ENCODE assay signal across 22 mouse cellular contexts in the genomic region with DNA sequence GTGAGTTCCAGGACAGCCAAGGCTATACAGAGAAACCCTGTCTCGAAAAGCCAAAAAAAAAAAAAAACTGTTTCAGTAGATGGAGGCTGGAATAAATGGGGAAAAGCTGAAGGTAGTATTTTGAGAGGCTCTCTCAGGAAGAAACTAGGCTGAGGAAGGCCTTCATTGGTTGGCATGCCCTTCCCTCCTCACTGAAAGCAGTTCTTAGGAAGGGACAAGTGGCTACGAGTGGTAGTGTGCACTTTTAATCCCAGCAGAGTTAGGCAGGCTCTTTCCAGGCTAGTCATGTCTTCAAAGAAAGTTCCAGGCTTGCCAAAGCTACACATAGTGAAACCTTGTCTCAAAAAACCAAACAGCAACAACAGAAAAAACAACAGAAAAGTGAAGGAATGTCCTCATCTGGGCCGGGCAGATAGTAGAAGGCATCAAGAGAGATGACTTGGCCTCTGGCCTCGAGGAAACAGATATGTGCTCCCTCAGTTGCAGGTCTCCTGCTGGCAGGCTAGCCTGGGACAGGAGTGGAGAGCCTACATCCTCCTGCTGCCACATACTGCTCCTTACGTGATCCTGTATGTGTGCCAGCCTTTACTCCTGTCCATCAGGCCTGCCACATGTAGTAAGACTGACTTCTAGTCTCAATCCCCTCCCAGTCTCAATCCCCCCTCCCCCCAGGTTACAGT. TPM values are rescaled to one million over a fixed set of nuclear protein-coding genes. Genes with fewer than 3 reads are reported as not detected.
DNase-seq lines count a peak whose midpoint lies in the region; ATAC-seq and TF ChIP-seq lines count a peak whose summit lies in the region.
"Had no signal": no experiment of that assay in that cellular context is flagged by ENCODE, and none has a peak within 500 bp of the region (broad histone marks: within the 10 kb centered on the region; RNA-seq: fewer than 3 reads in every experiment).

No protein-coding gene starts in this region.

- WGBS in liver, embryonic 12.5 days (ENCODE audit: insufficient replicate concordance), result 55% methylated on average over 5 of the region's 5 CpGs
- WGBS in liver, postnatal 0 days (ENCODE audit: insufficient replicate concordance), result 67% methylated on average over 5 of the region's 5 CpGs
- 47% methylated on average over 5 of the region's 5 CpGs for whole genome bisulfite sequencing in liver, embryonic 13.5 days (ENCODE audit: insufficient replicate concordance)
- WGBS in lung, postnatal 0 days, result 57% methylated on average over 5 of the region's 5 CpGs

- H3K4me1 ChIP-seq in liver, embryonic 12.5 days, result peaks cover 36% of the 10 kb centered on the region
- H3K4me1 ChIP-seq in liver, postnatal 0 days (ENCODE audit: insufficient read depth), result peaks cover 6% of the 10 kb centered on the region; the same call in 1 of the 2 replicates
- peaks cover 24% of the 10 kb centered on the region for H3K4me1 ChIP-seq in liver, embryonic 13.5 days (replicated peaks)
- no peaks in the 10 kb centered on the region; the same call in 1 of the 2 replicates for H3K4me1 ChIP-seq in lung, postnatal 0 days (ENCODE audit: insufficient read depth, low read depth, low read length)
- H3K4me1 ChIP-seq: embryonic facial prominence, embryonic 15.5 days had no signal

- H3K9ac ChIP-seq in liver, embryonic 12.5 days, result no peak overlapping the region
- no peak overlapping the region for H3K9ac ChIP-seq in liver, postnatal 0 days (replicated peaks)
- H3K9ac ChIP-seq in liver, embryonic 13.5 days, result no peak overlapping the region
- no peak overlapping the region for H3K9ac ChIP-seq in lung, postnatal 0 days (replicated peaks; ENCODE audit: low read depth)
- H3K9ac ChIP-seq: embryonic facial prominence, embryonic 15.5 days; hindbrain, embryonic 13.5 days had no signal

- no peaks in the 10 kb centered on the region for H3K9me3 ChIP-seq in liver, embryonic 12.5 days (replicated peaks)
- H3K9me3 ChIP-seq in liver, postnatal 0 days (ENCODE audit: low read length), result no peaks in the 10 kb centered on the region
- no peaks in the 10 kb centered on the region for H3K9me3 ChIP-seq in liver, embryonic 13.5 days (replicated peaks)
- H3K9me3 ChIP-seq in lung, postnatal 0 days (ENCODE audit: low read length), result no peaks in the 10 kb centered on the region
- H3K9me3 ChIP-seq: embryonic facial prominence, embryonic 15.5 days; forebrain, embryonic 10.5 days; hindbrain, embryonic 13.5 days had no signal

- H3K36me3 ChIP-seq in liver, embryonic 12.5 days, result peaks cover 14% of the 10 kb centered on the region
- H3K36me3 ChIP-seq in liver, postnatal 0 days (replicated peaks; ENCODE audit: insufficient read depth, low read length), result no peaks in the 10 kb centered on the region
- peaks cover 4% of the 10 kb centered on the region; the same call in 1 of the 2 replicates for H3K36me3 ChIP-seq in liver, embryonic 13.5 days
- no peaks in the 10 kb centered on the region for H3K36me3 ChIP-seq in lung, postnatal 0 days (ENCODE audit: insufficient read depth, low read length)

- H3K4me2 ChIP-seq in liver, embryonic 12.5 days, result no peak overlapping the region
- H3K4me2 ChIP-seq in liver, postnatal 0 days (ENCODE audit: low read depth, low read length), result no peak overlapping the region
- H3K4me2 ChIP-seq in liver, embryonic 13.5 days, result no peak overlapping the region
- H3K4me2 ChIP-seq in lung, postnatal 0 days (replicated peaks; ENCODE audit: low read depth, low read length), result no peak overlapping the region
- H3K4me2 ChIP-seq: embryonic facial prominence, embryonic 15.5 days; hindbrain, embryonic 13.5 days had no signal

- no peak overlapping the region for H3K4me3 ChIP-seq in liver, embryonic 12.5 days
- H3K4me3 ChIP-seq in liver, postnatal 0 days (ENCODE audit: low read depth, low read length), result no peak overlapping the region
- no peak overlapping the region for H3K4me3 ChIP-seq in liver, embryonic 13.5 days (replicated peaks)
- H3K4me3 ChIP-seq in lung, postnatal 0 days (ENCODE audit: low read depth, low read length), result no peak overlapping the region
- H3K4me3 ChIP-seq: embryonic facial prominence, embryonic 15.5 days; erythroblast, embryonic 14.5 days; forebrain, embryonic 10.5 days; hindbrain, embryonic 13.5 days had no signal

- H3K27ac ChIP-seq in liver, embryonic 12.5 days, result no peak overlapping the region
- H3K27ac ChIP-seq in liver, postnatal 0 days (ENCODE audit: low read depth), result no peak overlapping the region
- no peak overlapping the region for H3K27ac ChIP-seq in liver, embryonic 13.5 days
- H3K27ac ChIP-seq in lung, postnatal 0 days (ENCODE audit: low read length), result 0 out of 2 replicates have a peak overlapping the region, but pooled peaks have one; percentile 23
- H3K27ac ChIP-seq: embryonic facial prominence, embryonic 15.5 days; forebrain, embryonic 10.5 days; hindbrain, embryonic 13.5 days had no signal

- peak; percentile 55 for ATAC-seq in liver, embryonic 12.5 days
- no peak for ATAC-seq in liver, postnatal 0 days
- ATAC-seq in liver, embryonic 13.5 days (ENCODE audit: low read depth), result no peak
- ATAC-seq in lung, postnatal 0 days, result peak; percentile 59
- ATAC-seq: activated CD4-positive, CD25-positive, alpha-beta regulatory T cell, adult 4 months; forebrain, embryonic 14.5 days; Patski had no signal

- no peak for TF ChIP-seq EP300 in liver, postnatal 0 days (IDR thresholded peaks at IDR 0.05; ENCODE audit: low read depth)
- TF ChIP-seq EP300 in lung, postnatal 0 days (IDR thresholded peaks at IDR 0.05), result no peak

- TF ChIP-seq CTCF in liver, postnatal 0 days (IDR thresholded peaks at IDR 0.05; ENCODE audit: low read depth), result no peak
- no peak for TF ChIP-seq CTCF in lung, postnatal 0 days (IDR thresholded peaks at IDR 0.05)

- H3K27me3 ChIP-seq in liver, embryonic 12.5 days (replicated peaks), result no peaks in the 10 kb centered on the region
- H3K27me3 ChIP-seq in liver, postnatal 0 days (ENCODE audit: insufficient read depth, low read length), result no peaks in the 10 kb centered on the region
- H3K27me3 ChIP-seq in liver, embryonic 13.5 days, result no peaks in the 10 kb centered on the region
- no peaks in the 10 kb centered on the region for H3K27me3 ChIP-seq in lung, postnatal 0 days (replicated peaks; ENCODE audit: insufficient read depth, low read length)
- H3K27me3 ChIP-seq: CH12.LX; embryonic facial prominence, embryonic 15.5 days; hindbrain, embryonic 13.5 days; Patski had no signal

- DNase-seq in liver, postnatal 0 days, result no peak
- peak; percentile 16 for DNase-seq in liver, embryonic 13.5 days
- peak; percentile 74 for DNase-seq in lung, postnatal 0 days (ENCODE audit: low spot score)
- peak; percentile 70 for DNase-seq in lung, postnatal 36 days
- no peak for DNase-seq in layer of hippocampus, postnatal 25 days (ENCODE audit: extremely low spot score in 1 of 2, low spot score in 1 of 2)
- no peak for DNase-seq in spleen, postnatal 36 days (ENCODE audit: low spot score in 2 of 2)
- DNase-seq: adrenal gland, postnatal 14 days; cerebellum, adult 11-12 months; cerebellum, adult 9-10 months; cerebellum, postnatal 36 days; gastrocnemius, postnatal 36 days; heart, adult 11 months; heart, postnatal 14 days had no signal

RNA-seq across cellular contexts. Expression of a gene that starts 8.3 kb away (rescaled TPM):
- 31.9 and 34.6 TPM in 2 replicates for polyA plus RNA-seq in liver, embryonic 12.5 days (2016; fragmentation: Nextera tagmentation; extraction: Ambion mirVana)
- polyA plus RNA-seq in liver, postnatal 0 days (2015; fragmentation: Nextera tagmentation; extraction: Ambion mirVana), result 15.1 and 16.3 TPM in 2 replicates
- 30.3 and 31.9 TPM in 2 replicates for polyA plus RNA-seq in liver, embryonic 13.5 days (2015; fragmentation: Nextera tagmentation; extraction: Ambion mirVana)
- polyA plus RNA-seq in lung, postnatal 0 days (2015; fragmentation: Nextera tagmentation; extraction: Ambion mirVana), result 21.1 and 23.4 TPM in 2 replicates
- 10 to 100 TPM; 55.1 to 56.1 TPM for total RNA-seq in layer of hippocampus, postnatal 25 days (2021)

Comparison
In these comparisons a context has a peak if more than half of its experiments do, and no peak if none do; other contexts are left out.
1. ATAC-seq: peak in liver, embryonic 12.5 days (single experiment) and lung, postnatal 0 days (single experiment); none in liver, postnatal 0 days (single experiment) and liver, embryonic 13.5 days (single experiment).
2. DNase-seq: peak in liver, embryonic 13.5 days (single experiment), lung, postnatal 0 days (single experiment) and lung, postnatal 36 days (single experiment); none in liver, postnatal 0 days (single experiment), layer of hippocampus, postnatal 25 days (0 of 2) and spleen, postnatal 36 days (0 of 2).